Mouse (Mus musculus): ENCODE results near the gene Cer1.
A peak's percentile ranks its signal among the peaks of the same experiment; 100 is the strongest.

Gene Cer1

DNA sequence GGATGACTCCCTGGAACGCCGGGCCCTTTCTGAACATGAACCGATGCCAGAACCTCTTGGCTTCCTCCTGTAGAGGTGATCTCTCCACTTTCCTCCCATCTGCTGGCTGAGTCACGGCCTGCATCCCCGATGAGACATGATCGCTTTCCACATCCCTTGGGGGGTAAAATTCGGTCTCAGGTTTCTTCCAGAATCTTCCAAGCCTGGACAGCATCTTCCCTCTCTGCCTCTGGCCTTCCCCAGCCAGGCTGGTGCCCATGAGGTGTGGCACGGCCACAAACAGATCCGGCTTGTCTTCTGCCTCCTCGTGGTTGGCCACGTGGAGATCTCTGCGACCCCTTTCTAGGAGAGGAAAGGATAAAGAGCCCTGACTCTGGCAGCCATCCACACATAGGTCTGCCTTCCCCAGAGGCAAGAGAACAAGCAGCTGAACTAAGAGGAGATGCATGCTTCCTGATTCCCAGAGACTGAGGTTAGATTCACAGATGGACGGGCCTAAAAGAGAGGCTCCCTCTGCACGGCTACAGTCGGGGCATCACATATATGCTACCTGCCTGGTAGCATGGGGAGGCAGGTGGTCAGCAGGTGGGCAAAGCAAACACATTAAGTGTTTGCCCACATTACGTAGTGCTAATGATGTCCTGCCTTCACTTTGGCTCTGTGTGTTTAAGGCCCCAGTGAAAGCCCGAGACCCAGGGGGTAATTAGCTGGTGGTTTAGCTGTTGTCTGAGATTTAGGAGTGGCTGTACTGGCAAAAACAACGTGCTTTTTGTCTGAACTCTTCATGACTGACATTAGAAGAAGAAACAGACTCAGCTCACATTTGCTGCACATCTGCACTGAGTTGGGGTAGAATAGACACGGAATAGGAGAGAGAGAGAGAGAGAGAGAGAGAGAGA lies at the start of gene Cer1:
TSS of gene Cer1 (minus strand) at position 513 of the 899 bp plus-strand sequence.
- no peak for DNase-seq (ENCODE audit: low read depth)

DNA sequence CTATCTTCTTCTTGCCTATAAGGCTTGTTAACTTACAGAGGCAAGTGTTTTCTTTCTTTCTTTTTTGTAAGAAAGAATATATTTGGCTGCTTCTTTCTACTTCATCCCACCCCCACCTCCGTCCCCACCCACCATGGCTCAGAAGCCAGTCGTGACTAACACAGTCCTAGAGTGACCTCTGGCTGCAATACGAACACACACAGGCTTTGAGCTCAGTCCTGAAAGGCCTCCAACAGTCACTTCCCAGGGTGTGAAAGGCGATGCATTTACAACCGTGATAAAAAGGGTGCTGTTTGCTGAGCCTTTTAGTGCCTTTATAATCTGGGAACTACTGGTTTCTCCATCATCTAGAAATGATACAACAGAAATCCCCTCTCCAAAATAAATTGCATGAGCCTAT lies 49.4 kb upstream of the Cer1 start:
- DNase-seq (ENCODE audit: low read depth): peak; percentile 18

DNA sequence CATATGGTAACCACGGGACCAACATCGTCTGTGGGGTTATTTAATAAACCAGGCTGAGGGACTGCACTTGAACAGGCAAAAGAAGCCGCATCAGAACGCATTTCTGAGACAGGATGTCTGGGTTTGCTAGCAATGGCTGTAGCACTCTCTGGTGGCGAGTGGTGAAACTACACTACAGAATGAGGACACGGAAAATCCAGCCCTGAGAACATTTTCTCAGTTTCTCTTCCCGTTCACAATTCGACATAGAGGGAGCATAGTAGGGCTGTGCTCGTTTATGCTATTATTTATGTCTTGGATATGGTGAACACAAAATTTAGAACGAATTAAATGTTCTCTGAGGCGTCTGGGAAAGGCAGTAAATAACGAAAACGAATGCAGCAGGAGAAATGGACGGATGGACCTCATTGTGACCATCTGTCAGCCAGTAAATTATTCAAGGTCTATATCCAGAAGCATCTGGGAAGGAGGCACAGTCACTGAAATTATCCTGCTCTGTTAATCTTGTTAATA lies 48.8 kb upstream of the Cer1 start:
- peak; percentile 66 for DNase-seq (ENCODE audit: low read depth)

DNA sequence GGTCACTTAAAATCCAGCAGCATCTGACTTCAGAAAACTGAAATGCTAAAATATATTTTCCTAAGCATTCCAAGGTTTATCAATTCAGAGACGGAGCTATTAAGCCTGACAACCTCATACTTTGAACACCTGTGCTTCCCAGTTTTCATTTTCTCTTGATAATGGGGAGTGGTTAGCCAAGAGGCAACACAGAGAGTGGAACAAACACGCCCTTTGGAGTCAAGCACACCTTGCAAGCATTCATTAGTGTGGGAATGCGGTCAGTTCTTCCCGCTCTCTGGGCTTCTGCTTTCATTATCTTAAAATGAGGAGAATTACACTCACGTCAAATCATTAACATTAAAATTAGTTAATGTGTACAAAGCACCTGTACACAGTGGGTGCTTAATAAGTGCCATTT lies 45.1 kb upstream of the Cer1 start:
- no peak for DNase-seq (ENCODE audit: low read depth)

DNA sequence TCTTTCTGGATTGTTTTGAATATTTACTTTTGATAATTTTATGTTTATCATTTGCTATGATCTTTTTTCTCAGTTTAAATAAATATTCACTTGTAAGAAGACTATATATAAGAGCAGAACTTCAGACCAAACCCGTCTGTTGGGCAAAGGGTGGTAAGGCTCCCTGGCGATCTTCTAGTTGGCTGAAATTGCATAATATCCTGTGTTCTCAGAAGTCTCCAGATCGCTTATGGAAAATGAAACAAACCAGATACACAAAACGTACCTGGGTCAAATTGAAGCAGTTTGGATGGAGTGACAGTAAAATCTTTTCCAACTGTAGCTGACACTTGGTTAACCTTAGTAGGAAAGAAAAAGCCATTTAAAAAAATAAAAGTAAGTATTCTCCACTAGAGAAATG lies 37.0 kb upstream of the Cer1 start:
- DNase-seq (ENCODE audit: low read depth): no peak

DNA sequence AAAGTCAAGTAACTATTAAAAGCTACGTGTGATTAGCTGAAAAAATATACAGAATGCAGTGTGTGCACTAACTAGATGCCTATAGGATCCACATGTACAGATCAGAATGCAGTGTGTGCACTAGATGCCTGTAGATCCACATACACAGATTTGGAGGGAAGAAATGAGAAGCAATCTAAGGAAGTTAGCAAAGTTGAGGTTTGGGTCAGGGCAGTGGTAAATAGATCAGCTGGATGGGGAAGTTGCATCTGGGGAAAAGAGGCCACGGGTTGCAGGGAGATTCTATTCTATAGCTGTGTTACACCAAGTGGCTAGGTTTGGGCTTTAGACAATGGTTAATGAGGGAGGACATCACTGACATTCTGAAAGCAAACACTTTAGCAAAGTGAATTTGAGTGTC lies 33.7 kb upstream of the Cer1 start:
- DNase-seq (ENCODE audit: low read depth): peak; percentile 12

DNA sequence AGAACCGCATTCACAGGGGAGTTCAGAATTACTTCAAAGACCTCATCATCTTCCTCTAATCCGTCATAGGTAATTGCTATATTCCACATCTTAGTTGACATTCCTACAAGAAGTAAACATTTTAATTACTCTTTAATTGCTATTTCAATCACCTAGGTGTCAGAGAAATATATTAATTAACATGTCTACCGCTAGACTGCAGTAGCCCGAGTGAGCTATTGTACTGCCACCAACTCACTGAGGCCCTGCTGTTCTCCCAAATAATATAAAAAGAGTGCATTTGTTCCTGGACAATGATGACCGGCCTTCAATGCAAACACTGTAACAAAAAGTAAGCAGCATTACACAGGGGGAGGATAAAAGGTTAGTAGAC lies 31.7 kb upstream of the Cer1 start:
- no peak for DNase-seq (ENCODE audit: low read depth)

DNA sequence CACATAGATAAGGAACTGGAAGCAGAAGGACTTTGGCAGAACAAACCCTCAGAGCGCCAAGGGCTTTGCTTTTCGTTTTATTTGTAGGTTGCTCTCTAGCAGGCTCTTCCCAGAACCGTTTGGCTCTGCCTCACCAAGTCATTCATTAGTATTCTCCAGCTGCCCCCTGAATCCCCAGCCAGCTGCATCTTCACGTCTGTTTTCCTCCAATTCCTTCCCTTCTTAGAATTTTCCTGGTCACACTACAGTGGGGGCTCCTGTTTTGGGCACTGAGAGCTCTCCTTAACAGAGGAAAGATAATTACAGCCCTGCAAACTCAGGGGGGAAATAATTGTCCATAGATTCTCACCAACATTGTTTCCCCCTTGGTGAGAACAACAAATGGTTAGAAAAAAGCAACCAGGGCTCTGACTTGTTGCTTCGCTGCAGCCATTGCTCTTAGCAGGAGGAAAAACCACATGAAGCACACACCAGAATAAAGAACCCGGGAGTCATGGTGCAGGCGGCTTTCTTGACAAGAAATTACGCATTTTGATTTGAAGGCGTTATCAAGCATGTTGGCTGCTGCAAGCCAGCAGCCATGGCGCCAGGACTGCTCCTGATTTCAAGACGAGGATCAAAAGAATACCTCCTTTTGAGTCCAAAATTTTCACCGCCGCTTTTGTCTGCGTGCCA lies 31.2 kb upstream of the Cer1 start:
- no peak for DNase-seq (ENCODE audit: low read depth)

DNA sequence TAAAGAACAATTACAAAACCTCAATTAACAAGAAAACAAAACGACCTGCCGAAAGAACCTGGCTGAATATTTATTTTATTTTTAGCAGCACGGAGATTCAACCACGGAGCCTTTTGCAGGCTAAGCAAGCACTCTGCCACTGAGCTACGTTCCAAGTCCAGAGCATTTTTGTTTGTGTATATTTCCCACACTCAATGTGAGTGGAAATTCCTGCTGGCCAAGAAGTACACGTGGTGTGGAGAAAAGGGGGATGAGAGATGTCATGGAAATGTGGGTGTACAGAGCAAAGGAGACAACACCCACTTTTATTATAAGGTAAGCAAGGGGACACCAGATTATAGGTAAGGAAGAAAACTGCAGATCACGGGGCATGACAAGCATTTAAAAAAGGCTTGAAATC lies 30.6 kb upstream of the Cer1 start:
- DNase-seq (ENCODE audit: low read depth): no peak

DNA sequence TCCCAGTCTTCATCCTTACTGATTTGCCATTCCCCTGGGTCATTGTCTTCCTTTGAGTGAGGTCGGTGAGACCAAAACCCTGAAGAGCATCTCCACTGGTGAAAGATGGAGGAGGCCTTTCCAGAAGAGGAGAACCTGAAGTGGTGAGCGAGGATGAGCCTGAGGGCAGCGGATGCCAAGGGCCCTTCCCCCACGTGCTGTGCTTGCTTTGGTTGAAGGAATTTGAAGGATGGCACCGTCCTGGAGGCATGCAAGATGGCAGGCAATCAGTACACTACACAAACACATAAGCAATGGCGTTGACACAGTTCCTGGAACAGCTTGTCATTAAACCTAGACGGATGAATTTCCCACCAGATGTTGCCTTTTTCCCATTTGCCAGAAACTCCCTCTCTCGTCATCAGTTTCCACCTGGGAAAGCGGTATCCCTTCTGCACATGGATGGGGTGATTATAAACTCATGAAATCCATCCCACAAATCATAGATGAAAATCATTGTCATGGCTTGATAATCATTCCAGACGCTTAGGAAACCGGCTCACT lies 29.7 kb upstream of the Cer1 start:
- no peak for DNase-seq (ENCODE audit: low read depth)

DNA sequence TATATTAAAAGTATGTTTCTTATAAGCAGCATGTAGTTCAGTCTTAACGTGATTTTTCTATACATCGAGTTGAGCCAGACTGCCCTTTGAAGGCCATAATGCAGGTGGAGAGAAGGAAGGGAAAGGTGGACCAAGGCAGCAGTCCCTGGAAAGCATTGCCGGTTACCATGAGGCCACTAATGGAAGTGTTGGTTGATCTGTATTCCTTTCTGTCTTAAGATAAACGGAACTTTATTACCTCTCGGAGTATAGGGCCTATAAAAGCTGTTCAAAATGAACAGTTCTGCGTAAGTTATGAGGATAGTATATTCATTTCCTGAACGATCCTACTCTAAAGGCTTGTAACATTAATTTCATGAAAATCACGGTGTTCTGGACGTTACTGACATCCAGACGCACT lies 10.3 kb upstream of the Cer1 start:
- DNase-seq (ENCODE audit: low read depth): no peak

DNA sequence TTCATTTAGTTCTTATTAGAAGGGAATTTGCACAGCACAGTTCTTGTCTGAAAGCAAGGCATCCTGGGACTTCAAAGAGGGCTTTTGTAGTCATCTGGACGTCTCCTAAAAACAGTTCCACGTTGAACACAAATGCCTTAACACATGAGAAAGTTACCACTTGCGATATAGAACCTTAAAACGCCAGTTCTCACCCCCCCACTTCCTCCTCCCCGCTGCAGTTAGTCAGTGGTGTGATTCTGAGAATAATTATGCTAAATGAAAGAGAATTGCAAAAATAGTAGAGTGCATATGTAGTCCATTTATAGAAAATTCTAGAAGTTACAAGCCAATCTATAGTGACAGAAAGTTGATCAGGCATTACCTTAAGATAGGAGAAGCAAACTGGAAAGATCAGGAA lies 7.3 kb upstream of the Cer1 start:
- DNase-seq (ENCODE audit: low read depth): no peak

DNA sequence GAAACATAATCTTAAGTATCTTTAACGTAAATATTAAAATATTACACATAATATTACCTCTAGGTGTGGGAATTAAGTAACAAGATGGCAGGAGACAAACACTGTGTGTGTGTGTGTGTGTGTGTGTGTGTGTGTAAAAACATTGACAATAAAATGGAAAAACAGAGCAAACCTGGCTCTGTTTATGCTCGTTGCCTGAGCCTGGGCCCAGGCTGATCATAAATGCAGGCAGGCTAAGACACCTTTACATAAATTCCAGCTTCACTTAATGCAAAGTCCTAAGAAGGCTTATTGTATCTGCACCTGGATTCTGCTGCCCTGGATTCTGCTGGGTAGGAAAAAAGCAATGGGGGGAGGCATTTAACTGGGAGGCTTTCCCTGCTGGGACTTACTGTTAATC lies 6.6 kb upstream of the Cer1 start:
- no peak for DNase-seq (ENCODE audit: low read depth)

DNA sequence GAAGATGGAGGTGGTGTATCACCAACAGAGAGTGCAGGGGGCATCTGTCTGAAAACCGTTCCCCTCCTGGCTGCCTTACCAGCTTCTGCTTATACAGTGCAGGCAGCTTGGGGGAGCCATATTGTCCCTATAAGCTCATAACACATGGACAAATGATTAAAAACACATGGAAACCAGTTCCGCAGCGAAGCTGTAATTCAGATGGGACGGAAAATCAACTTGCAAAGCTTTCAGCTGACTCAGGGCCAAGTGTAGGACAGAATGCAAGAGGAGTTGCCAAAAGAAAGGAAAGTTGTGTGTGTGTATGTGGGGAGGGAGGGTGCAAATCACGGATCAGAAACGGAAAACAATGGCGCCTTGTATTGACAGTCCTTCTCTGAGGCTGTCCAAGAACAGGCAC lies 6.1 kb upstream of the Cer1 start:
- DNase-seq (ENCODE audit: low read depth): no peak

DNA sequence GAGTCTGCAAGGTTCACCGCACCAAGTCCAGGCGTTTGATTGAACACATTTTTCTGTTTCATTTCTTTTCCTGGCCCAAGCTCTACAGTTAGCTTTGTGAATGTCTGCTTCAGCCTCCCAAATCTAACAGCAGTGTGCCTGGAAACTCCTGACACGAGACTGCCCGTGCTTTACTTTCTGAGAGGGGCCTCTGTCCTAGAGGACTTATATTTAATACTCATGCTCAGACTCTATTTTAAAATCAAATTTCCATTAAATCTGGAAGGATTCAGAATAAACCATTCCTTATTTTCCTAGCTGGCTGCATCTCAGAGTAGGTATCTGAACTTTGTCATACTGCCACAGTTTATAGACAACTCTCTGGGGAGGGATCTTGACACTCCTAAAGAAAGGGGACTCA lies 5.6 kb upstream of the Cer1 start:
- no peak for DNase-seq (ENCODE audit: low read depth)

DNA sequence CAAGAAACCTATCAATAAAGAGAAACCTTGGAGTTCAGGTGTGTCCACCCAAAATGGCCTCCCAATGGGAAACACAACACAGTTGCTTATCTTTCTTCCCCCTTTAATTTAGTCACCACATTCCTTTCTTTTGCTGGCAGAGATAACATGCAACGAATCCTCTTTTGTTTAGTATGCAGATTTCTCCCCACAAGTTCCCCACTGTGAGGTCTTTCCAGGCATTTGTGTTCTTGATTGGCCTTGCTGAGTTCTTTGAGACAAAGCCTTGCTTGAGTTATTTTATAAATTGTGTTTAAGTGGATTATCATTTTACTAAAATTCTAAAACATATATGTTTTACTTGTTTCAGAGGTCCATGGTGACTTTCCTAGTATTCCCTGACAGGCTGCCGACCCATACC lies 1.2 kb upstream of the Cer1 start:
- no peak for DNase-seq (ENCODE audit: low read depth)

DNA sequence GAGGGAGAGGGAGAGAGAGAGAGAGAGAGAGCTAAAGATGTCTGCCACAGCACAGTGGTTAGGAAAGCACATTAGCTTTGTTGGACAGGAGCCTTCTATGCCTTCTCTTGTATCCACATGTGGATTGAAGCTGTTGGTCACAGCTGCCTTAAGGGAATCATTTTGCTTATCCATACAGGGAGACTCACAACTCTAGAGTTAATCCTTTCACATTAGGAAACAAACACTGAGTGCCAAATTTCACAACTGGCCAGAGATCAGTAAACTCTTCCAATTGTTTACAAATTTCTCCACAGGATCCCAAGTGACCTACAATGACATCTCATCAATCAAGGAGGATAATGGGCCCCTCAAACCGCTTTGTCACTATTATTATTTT lies 576 bp upstream of the Cer1 start:
- no peak for DNase-seq (ENCODE audit: low read depth)

DNA sequence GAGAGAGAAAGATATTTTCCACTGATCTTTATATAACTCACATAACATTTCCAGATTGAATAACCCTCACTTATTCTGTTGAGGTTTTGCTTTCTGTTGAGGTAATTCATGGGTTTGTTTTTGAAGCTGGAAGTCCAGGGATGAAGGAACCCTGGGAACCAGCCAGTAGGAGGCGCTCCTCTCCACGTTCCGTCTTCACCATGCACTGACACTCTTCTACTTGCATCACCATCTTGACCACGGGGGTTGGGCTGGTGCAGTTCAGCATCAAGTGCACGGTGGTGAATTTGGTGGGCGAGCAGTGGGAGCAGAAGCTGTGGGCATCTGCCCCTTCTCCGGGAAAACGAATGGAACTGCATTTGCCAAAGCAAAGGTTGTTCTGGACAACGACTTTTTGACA lies 2.4 kb downstream of the Cer1 start:
- no peak for DNase-seq (ENCODE audit: low read depth)

DNA sequence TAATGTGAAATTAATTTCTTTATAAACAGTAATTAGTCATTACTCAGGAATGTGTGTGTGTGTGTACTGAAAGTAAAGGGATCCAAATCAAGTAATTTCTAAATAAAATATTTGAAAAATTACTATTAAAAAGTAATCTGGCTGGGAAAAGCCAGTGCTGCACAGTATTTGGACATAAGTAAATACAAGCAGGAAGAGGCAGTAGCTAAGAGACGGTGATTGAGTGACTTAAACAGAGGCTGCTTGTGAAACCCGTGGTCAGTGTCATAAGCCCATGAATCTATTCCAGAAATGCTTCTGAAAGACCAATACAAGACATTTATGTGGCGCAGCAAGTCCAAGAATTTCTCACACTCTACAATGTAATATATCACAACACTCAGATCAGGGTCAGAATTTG lies 3.6 kb downstream of the Cer1 start:
- DNase-seq (ENCODE audit: low read depth): no peak

DNA sequence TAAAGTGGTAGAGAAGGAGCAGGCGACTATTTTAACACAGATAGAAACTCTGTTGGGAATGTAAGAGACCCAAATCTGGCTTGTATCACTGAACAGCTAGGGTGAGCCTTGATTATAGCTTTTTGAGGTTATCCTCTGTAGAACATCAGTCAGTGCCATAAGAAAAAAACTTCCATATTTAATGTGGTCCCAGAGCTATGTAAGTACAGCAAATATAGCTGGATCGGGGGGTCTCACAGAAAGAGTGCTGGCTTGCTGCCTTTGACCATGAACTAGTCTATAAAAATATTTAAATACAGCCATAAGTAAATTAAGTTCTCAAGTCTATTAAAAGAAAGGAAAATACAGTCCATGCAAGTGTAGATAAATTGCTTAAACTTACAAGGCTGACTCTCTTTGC lies 4.7 kb downstream of the Cer1 start:
- no peak for DNase-seq (ENCODE audit: low read depth)

DNA sequence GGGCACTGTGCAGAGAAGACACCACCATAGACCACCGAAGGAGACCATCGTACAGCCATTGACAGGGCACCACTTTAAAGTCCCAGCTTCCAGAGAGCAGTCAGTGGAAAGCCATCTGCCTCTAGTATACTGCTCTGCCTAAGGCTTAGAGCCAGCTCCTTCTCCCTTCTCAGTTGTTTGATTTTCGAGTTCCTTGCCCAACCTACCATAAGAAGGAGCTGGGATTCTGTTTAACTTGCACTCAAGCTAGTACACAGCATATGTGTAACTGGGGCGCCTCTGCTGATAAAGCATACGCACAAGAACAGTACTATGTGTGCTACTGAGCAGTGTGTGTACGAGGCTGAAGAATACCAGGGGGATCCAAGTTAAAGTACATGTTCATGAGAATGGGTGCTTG lies 5.8 kb downstream of the Cer1 start:
- DNase-seq (ENCODE audit: low read depth): no peak

DNA sequence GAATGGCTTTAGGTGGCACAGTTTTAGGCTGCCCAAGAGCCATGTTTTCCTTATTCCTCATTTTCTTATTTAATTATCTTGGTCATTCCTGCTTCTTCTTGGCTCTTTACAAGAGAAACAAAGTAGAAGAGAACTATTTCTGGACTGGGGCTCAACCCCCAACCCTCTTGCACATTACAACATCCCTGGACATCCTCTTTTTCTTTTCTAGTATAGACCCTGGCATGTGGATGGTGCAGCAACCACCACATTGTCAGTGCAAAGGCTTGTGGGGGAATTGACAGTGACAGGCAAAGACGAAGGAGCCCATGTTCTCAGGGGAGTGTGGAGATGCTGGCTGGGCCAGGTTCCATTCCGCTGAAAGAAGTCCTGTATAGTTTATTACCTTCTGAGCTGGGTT lies 8.3 kb downstream of the Cer1 start:
- no peak for DNase-seq (ENCODE audit: low read depth)

DNA sequence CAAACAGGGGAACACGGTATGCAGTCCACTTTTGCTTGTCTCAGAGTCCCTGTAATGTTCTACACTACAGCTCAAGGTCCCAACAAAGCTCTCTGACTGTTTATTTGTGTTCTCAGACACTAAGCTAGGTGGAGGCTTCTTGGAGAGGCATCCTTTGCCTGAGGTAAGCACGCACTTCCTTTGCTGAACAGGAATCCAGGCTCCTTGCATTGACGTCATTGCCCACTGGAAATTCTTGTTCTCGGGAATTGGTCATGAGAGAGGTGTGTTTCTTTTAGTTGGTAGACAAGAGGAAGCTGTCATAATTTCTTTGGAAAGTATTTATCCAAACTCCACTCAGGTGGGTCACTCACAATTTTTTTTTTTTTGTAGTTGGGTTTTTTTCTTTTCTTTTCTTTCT lies 9.4 kb downstream of the Cer1 start:
- DNase-seq (ENCODE audit: low read depth): no peak

Measured in c-Kit-positive CD71-negative TER-119-negative erythroid progenitor cells, embryonic 14.5 days (primary cell).